Mouse (Mus musculus) cortical plate, adult 2 months (tissue): Measurements from ENCODE around the gene Tesk2.

Source experiments
- CTCF ChIP-seq: fragments of 200-500 bp; IDR thresholded peaks from 2 replicates; pipeline ENCODE4 v1.5.1; 2011; ENCODE audit warnings: mild to moderate bottlenecking, control low read depth, low read length; ENCODE audit not compliant: insufficient read depth; ENCODE audit errors: extremely low read depth
- POLR2A ChIP-seq: fragments of 200-500 bp; IDR thresholded peaks from 2 replicates; pipeline ENCODE4 v1.6.1; 2011; ENCODE audit warnings: mild to moderate bottlenecking, low read length, control low read depth; ENCODE audit not compliant: insufficient read depth; ENCODE audit errors: extremely low read depth

DNA sequence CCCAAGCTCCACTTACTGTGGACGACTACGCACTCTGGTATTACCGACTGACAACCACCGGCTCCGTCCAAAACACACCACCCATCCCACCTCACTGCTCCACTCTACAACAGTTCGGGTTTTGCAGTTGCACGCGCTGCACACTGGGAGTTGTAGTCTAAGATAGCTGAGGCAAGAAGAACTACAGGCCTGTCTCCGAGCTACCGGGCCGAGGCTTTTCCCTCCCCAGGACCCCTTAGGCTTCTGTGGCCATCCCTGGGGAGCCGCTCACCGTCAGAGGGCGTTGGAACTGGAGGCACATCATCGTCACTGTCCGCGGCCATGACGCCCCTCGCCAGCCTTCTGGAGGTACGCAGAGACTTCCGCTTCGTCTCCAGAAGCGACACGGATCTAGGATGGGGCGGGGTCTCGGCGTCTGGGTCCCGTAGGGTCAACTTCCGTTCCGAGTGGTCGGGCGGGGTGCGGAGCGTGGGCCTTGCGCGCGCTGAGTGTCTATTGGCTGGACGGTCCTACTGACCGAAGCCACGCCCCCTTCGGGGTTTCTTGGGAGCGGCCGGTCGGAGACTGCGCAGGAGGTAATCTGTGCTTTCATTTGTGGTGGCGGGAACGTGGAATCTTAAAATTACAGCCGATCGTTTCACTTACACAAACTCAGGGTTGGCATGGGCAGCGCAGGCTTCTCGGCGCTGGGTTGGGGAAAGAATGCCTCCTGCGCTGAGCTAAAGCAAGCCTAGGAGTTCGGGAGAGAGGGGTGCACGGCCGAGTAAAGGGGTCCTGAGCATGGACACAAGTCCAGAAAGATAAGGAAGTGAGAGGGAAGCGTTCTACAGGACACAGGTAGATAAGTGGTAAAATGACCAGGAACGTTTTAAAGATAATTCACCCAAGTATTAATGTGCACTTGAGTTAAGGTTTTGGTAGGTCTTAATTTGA lies 86.7 kb downstream of the Tesk2 start, which contains the start of the genes Toe1 and Mutyh:
- peak; percentile 64; the same call in 1 of the 2 replicates for TF ChIP-seq POLR2A
- TF ChIP-seq CTCF, result no peak
